Mouse (Mus musculus): ENCODE data around the gene 4930503B20Rik. TPM values are rescaled to one million over a fixed set of nuclear protein-coding genes. Genes with fewer than 3 reads are reported as not detected.

The 4930503B20Rik gene
- 0.11 TPM in 1 of 2 replicates, not detected in the other for polyA plus RNA-seq (2015; fragmentation: Nextera tagmentation; extraction: Ambion mirVana)

DNA sequence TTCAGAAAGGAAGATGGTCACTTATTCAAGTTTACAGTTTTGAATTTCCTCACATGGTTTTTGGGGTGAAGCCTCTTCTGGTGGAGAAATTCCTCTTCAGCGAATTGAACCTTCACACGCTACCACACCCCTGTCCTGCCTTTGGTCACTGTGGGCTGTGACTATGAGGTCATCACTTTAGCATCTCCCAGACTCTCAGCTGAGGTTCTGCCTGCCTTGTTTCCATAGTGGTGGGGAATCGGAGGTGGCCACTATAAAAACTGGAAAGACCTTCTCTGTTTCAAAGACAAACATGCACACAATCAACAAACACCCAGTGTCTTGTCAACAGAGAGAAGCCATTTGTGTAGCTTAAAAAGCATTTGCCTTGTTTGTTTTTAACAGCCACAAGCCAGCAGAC lies at the start of gene 4930503B20Rik:
4930503B20Rik (minus strand) TSS at position 101 of the 400 bp plus-strand sequence.

DNA sequence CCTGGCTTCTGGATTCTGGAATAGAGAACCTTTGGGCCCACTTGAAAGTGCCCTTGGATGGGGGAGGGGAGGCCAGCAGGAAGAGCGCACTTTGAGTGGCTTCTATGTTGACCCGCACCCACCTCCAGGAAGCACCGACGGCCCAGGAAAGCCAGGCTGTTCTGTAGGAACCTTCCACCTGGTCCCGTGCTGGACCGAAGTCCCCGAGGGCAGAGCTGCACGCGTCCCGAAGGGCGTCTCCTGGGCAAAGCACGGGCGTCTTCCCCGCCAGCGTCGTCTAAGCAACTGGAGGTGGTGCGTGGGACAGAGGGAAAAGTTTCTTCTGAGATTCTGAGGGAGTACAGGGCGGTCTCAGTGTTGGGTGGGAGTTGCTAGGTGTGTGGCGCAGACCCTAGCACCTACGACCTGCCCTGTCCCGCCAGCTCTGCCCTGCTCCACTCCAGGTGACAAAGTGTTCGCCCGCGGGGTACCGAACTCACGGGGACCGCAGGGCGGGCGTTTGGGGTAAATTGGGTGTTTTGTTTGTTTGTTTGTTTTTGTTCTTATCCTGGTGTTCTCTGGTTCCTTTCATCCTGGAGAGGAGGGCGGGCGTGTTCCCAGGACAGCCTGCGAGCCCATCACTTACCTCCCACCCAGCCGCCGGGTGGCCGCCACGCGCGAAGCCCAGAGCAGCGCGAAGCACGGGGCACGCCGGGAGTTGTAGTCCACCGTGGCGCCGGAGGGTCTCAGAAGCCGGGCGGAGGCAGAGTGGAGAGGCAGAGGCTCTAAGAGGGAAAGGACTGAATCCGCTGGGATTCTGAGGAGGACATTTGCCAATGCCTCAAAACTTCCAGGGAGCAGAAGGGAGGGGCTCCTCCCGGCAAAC lies 33.9 kb upstream of the 4930503B20Rik start, which contains the start of gene Samd13:
Samd13 (minus strand) TSS at position 782 of the 865 bp plus-strand sequence.

DNA sequence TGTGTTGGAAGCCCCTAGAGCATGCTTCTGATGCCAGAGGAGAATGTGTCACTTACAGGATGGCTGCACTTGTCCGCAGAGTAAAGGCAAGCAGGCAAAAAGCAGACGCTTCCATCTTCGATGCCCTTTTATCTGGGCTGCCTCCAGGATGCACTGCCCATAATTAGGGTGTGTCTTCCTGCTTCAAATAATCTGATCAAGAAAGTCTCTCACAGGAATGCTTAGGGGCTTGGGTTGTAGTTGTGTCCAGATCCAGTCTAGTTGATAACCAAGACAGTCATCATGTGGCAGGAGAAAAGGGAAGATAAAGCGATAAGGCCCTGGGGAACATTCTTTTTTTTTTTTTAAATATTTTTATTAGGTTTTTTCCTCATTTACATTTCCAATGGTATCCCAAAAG lies 35.6 kb downstream of the 4930503B20Rik start, which contains the start of gene Dnase2b:
Dnase2b (minus strand) TSS at position 101 of the 400 bp plus-strand sequence.

Other genes with a start within 250 kb of the 4930503B20Rik start
- 54.1 and 66.5 TPM in 2 replicates for gene Ssx2ip, start 246.7 kb downstream of the 4930503B20Rik start, polyA plus RNA-seq (2015; fragmentation: Nextera tagmentation; extraction: Ambion mirVana)
- 6.1 and 9.7 TPM in 2 replicates for gene Ctbs, start 201.5 kb downstream of the 4930503B20Rik start, polyA plus RNA-seq (2015; fragmentation: Nextera tagmentation; extraction: Ambion mirVana)
- 3.9 and 4.1 TPM in 2 replicates for gene Spata1, start 151.6 kb downstream of the 4930503B20Rik start, polyA plus RNA-seq (2015; fragmentation: Nextera tagmentation; extraction: Ambion mirVana)
- gene Gng5, start 151.5 kb downstream of the 4930503B20Rik start, polyA plus RNA-seq (2015; fragmentation: Nextera tagmentation; extraction: Ambion mirVana), result 560 and 602 TPM in 2 replicates
- gene Rpf1, start 129.9 kb downstream of the 4930503B20Rik start, polyA plus RNA-seq (2015; fragmentation: Nextera tagmentation; extraction: Ambion mirVana), result 36.2 and 37.6 TPM in 2 replicates
- 0.07 and 0.11 TPM in 2 replicates for gene Uox, start 80.9 kb downstream of the 4930503B20Rik start, polyA plus RNA-seq (2015; fragmentation: Nextera tagmentation; extraction: Ambion mirVana)
- 0.18 and 0.36 TPM in 2 replicates for gene Dnase2b, start 35.7 kb downstream of the 4930503B20Rik start, polyA plus RNA-seq (2015; fragmentation: Nextera tagmentation; extraction: Ambion mirVana)
- 0.76 and 0.77 TPM in 2 replicates for gene Samd13, start 34.3 kb upstream of the 4930503B20Rik start, polyA plus RNA-seq (2015; fragmentation: Nextera tagmentation; extraction: Ambion mirVana)
- 18.2 and 24.3 TPM in 2 replicates for gene Prkacb, start 161.7 kb upstream of the 4930503B20Rik start, polyA plus RNA-seq (2015; fragmentation: Nextera tagmentation; extraction: Ambion mirVana)
- 1.2 and 1.4 TPM in 2 replicates for gene Ttll7, start 201.1 kb upstream of the 4930503B20Rik start, polyA plus RNA-seq (2015; fragmentation: Nextera tagmentation; extraction: Ambion mirVana)